Mouse (Mus musculus): ENCODE data around the gene Rcbtb2. TPM values are rescaled to one million over a fixed set of nuclear protein-coding genes. Genes with fewer than 3 reads are reported as not detected.
A peak's percentile ranks its signal among the peaks of the same experiment; 100 is the strongest.

The Rcbtb2 gene
- polyA plus RNA-seq, 1 experiment from 2014 or later = 62.2 TPM

DNA sequence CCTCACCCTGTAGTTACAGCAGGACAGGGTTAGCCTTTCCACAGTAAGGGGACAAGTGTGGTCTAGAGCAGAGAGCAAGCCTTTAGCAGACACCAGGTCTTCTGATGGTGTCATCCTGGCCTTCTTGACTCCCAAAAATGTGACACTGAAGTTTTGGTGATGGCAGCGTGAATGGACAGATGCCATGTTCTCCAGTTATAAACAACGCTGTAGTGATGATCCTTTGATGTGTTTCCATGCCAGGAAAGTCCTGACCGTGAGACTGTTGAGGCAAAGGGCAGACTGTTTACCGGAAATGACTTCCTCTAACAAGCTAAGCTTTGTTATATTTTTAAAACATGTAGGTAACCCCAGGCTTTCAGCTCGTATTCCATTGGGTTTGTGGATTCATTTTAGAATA, 17.0 kb downstream of the Rcbtb2 start:
- Histone ChIP-seq H3K27me3 (replicated peaks; ENCODE audit: control insufficient read depth, insufficient read depth, low read length) (no peaks in the 10 kb centered on the region), H3K9me3 (ENCODE audit: control insufficient read depth, low read length) (no peaks in the 10 kb centered on the region), H3K9ac (ENCODE audit: low read depth, low read length) (no peak overlapping the region), H3K4me3 (ENCODE audit: low read length) (no peak overlapping the region), H3K27ac (ENCODE audit: low read length) (no peak overlapping the region), H3K36me3 (ENCODE audit: control insufficient read depth, insufficient read depth, low read length) (no peaks in the 10 kb centered on the region), H3K4me1 (ENCODE audit: control insufficient read depth, insufficient read depth, low read length) (peaks cover 5% of the 10 kb centered on the region; the same call in 1 of the 2 replicates), H3K4me2 (ENCODE audit: low read depth, low read length) (no peak overlapping the region)
- WGBS = 71% methylated on average over 5 of the region's 5 CpGs
- ATAC-seq = no peak

DNA sequence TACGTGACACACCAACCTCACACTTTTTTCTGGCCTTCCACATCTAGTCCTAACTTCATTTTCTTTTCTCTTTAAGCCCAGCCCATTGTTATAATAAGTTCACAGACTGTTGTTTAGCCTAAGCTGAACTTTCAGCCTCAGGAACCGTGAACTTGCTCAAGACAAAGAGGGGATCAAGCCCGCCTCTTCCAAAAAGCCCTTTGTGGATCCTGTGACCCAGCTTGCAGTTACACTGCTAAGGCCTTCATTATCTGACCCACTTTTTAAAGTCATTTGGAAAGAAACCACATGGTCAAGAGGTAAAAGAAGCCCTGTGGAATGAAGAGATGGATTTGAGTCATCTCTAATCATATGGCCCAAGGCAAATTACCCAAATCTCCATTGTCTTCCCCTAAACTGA, 19.0 kb downstream of the Rcbtb2 start:
- no peak for ATAC-seq
- 76% methylated on average over 3 of the region's 3 CpGs for whole genome bisulfite sequencing
- H3K36me3 ChIP-seq (ENCODE audit: control insufficient read depth, insufficient read depth, low read length) = no peaks in the 10 kb centered on the region
- H3K9me3 ChIP-seq (ENCODE audit: control insufficient read depth, low read length) = no peaks in the 10 kb centered on the region
- H3K27me3 ChIP-seq (replicated peaks; ENCODE audit: control insufficient read depth, insufficient read depth, low read length) = no peaks in the 10 kb centered on the region
- H3K9ac ChIP-seq (ENCODE audit: low read depth, low read length) = no peak overlapping the region
- peaks cover 5% of the 10 kb centered on the region; the same call in 1 of the 2 replicates for H3K4me1 ChIP-seq (ENCODE audit: control insufficient read depth, insufficient read depth, low read length)
- H3K4me2 ChIP-seq (ENCODE audit: low read depth, low read length) = no peak overlapping the region
- H3K27ac ChIP-seq (ENCODE audit: low read length) = no peak overlapping the region
- H3K4me3 ChIP-seq (ENCODE audit: low read length) = no peak overlapping the region

DNA sequence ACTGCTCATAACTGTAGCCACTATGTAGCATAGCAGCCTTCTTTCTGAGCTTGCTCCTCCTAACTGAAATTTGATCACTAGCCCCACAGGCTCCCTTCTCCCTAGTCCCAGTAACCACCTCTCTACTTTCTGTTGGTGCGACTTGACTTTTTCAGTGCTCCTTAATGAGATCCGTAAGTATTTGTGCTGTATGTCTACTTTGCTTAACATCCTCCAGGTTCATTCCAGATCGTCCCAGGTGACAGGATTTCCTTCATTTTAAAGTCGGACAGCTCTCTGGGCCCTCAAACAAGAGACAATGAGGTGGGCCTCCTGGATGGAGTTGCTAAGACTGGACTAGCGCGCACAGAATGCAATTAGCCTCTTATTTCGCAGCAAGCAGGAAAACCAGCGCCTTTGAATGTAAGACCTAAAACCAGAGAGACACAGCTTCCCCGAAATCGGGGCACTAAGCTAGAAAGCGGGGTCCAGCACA, 19.6 kb downstream of the Rcbtb2 start:
- Histone ChIP-seq H3K4me3 (ENCODE audit: low read length) (peak overlapping the region; percentile 54), H3K36me3 (ENCODE audit: control insufficient read depth, insufficient read depth, low read length) (no peaks in the 10 kb centered on the region), H3K9ac (ENCODE audit: low read depth, low read length) (peak overlapping the region; percentile 96), H3K4me2 (ENCODE audit: low read depth, low read length) (peak overlapping the region; percentile 90), H3K27ac (ENCODE audit: low read length) (peak overlapping the region; percentile 90), H3K27me3 (replicated peaks; ENCODE audit: control insufficient read depth, insufficient read depth, low read length) (no peaks in the 10 kb centered on the region), H3K4me1 (ENCODE audit: control insufficient read depth, insufficient read depth, low read length) (peaks cover 5% of the 10 kb centered on the region; the same call in 1 of the 2 replicates), H3K9me3 (ENCODE audit: control insufficient read depth, low read length) (no peaks in the 10 kb centered on the region)
- 1% methylated on average over 11 of the region's 11 CpGs for WGBS
- ATAC-seq = peak; percentile 30

DNA sequence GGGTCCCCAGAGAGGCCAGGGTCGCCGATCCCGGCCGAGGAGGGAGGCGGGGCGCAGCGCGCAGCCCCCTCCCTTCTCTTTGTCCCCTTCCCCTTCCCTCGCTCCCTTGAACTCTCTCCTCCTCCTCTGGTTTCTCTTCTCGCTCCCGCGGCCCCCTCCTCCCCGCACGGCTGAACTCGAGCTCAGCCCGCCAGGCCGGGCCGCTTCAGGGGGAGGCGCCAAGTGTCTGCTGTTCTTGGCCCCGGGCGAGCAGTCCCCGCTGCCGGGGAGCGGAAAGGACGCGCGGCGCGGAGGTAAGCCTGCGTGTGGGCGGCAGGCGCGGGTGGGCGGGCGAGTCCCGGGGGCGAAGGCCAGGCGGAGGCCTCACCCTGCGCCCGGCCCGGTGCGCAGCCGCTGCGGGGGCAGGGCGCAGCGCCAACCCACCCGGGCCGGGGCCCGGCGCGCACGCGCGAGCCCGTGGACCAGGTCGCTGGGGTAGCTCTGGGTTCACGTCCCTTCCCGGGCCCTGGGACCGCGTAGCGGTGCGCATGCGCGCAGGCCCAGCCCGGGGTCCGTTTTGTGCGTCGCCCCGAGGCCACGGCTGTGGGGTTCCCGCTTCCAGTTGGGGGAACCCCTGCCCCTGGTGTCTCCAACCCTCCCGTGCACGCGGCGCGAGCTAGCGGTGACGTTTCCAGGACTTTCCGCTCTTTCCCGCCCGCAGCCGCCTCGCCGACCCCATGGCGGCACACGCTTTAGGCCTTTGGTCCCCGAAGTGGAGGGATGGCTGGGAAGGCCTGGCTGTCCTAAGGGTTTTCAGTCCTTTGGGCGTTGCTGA, 20.3 kb downstream of the Rcbtb2 start:
- WGBS = under 1% methylated on average over 88 of the region's 88 CpGs
- Histone ChIP-seq H3K4me3 (ENCODE audit: low read length) (peak overlapping the region; percentile 54), H3K4me2 (ENCODE audit: low read depth, low read length) (peak overlapping the region; percentile 90), H3K27ac (ENCODE audit: low read length) (peak overlapping the region; percentile 90), H3K27me3 (replicated peaks; ENCODE audit: control insufficient read depth, insufficient read depth, low read length) (no peaks in the 10 kb centered on the region), H3K4me1 (ENCODE audit: control insufficient read depth, insufficient read depth, low read length) (peaks cover 5% of the 10 kb centered on the region; the same call in 1 of the 2 replicates), H3K36me3 (ENCODE audit: control insufficient read depth, insufficient read depth, low read length) (no peaks in the 10 kb centered on the region), H3K9ac (ENCODE audit: low read depth, low read length) (peak overlapping the region; percentile 96), H3K9me3 (ENCODE audit: control insufficient read depth, low read length) (no peaks in the 10 kb centered on the region)
- peak; percentile 94 for ATAC-seq

DNA sequence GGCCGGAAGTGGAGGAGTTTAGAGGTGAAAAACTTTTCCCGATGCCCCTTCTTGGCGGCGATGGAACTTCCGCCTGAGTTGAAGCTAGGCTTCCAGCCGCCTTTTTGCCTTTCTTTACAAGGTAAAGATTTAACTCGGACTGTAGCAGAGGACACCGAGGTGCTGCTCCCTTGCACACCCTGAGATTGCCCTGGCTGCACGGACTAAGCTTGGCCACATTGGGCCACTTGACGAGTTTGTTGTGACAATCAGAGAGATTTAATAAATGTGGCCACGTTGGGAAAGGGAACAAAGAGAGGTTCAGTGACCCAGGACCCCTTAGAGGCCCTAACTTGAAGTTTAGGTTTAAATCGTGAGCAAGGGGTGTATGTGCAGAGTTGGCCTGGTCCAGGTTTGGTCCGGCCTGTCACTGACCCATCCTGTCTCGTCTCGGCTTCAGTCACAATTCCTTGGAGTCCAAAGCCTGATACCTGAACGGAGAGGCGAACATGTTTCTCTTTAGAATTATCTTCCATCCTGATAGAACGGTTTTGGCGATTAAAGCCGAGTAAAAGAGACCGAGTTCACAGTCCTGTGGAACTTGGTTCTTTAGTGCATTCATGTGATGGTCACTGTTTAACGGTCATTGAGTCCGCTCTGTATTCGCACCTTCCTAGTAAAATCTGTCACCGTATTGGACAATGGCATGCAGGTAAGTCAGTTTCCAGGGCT, 21.0 kb downstream of the Rcbtb2 start:
- Histone ChIP-seq H3K4me2 (ENCODE audit: low read depth, low read length) (peak overlapping the region; percentile 90), H3K9ac (ENCODE audit: low read depth, low read length) (peak overlapping the region; percentile 96), H3K27ac (ENCODE audit: low read length) (peak overlapping the region; percentile 90), H3K4me3 (ENCODE audit: low read length) (peak overlapping the region; percentile 54), H3K4me1 (ENCODE audit: control insufficient read depth, insufficient read depth, low read length) (peaks cover 5% of the 10 kb centered on the region; the same call in 1 of the 2 replicates), H3K27me3 (replicated peaks; ENCODE audit: control insufficient read depth, insufficient read depth, low read length) (no peaks in the 10 kb centered on the region), H3K36me3 (ENCODE audit: control insufficient read depth, insufficient read depth, low read length) (no peaks in the 10 kb centered on the region), H3K9me3 (ENCODE audit: control insufficient read depth, low read length) (no peaks in the 10 kb centered on the region)
- 33% methylated on average over 25 of the region's 25 CpGs for WGBS
- peak; percentile 27; the same call in 1 of the 2 replicates for ATAC-seq

DNA sequence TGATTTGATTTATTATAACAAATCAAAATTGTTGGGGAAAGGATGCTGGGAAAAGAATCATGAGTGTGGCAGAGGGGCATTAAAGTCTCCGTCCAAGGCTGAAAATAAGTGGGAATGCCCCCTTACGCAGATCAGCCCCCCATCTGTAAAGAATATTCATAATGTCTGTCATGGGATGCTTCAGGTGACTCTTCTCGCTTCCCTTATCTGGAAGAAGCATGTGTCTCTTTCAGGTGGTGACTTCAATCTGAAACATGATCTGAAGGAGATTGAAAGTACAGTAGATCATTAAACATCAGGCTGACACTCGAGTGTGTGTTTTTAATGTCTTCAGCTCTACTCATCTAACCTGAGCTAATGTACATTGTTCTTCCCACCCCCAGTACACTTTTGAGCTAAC, 22.7 kb downstream of the Rcbtb2 start:
- Histone ChIP-seq H3K4me1 (ENCODE audit: control insufficient read depth, insufficient read depth, low read length) (peaks cover 5% of the 10 kb centered on the region; the same call in 1 of the 2 replicates), H3K27me3 (replicated peaks; ENCODE audit: control insufficient read depth, insufficient read depth, low read length) (no peaks in the 10 kb centered on the region), H3K4me3 (ENCODE audit: low read length) (no peak overlapping the region), H3K36me3 (ENCODE audit: control insufficient read depth, insufficient read depth, low read length) (no peaks in the 10 kb centered on the region), H3K9me3 (ENCODE audit: control insufficient read depth, low read length) (no peaks in the 10 kb centered on the region), H3K9ac (ENCODE audit: low read depth, low read length) (no peak overlapping the region), H3K4me2 (ENCODE audit: low read depth, low read length) (no peak overlapping the region), H3K27ac (ENCODE audit: low read length) (no peak overlapping the region)
- WGBS = 92% methylated on average over 4 of the region's 4 CpGs
- no peak for ATAC-seq

DNA sequence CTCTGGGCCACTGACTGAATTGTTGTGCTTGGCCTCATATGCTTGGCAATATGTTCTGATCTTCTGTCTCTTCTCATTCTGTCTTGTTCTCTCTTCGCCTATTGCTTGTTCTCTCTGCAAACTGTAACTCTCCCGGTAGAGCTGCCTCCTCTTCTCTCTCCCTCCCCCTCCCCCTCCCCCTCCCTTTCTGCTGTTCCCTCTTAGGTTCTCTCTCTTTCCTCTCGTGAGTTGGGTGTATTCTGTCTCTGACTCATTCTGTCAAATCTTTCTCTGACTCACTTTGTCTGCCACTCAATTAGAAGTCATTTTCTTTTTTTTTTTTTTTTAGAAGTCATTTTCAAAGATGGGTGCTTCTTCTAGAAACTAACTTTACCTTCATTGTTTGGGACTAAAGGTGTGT, 23.9 kb downstream of the Rcbtb2 start:
- no peak for ATAC-seq
- Histone ChIP-seq H3K27me3 (replicated peaks; ENCODE audit: control insufficient read depth, insufficient read depth, low read length) (no peaks in the 10 kb centered on the region), H3K4me1 (ENCODE audit: control insufficient read depth, insufficient read depth, low read length) (peaks cover 5% of the 10 kb centered on the region; the same call in 1 of the 2 replicates), H3K4me3 (ENCODE audit: low read length) (no peak overlapping the region), H3K36me3 (ENCODE audit: control insufficient read depth, insufficient read depth, low read length) (no peaks in the 10 kb centered on the region), H3K9ac (ENCODE audit: low read depth, low read length) (no peak overlapping the region), H3K4me2 (ENCODE audit: low read depth, low read length) (no peak overlapping the region), H3K9me3 (ENCODE audit: control insufficient read depth, low read length) (no peaks in the 10 kb centered on the region), H3K27ac (ENCODE audit: low read length) (no peak overlapping the region)
- 63% methylated on average over 3 of the region's 3 CpGs for WGBS

DNA sequence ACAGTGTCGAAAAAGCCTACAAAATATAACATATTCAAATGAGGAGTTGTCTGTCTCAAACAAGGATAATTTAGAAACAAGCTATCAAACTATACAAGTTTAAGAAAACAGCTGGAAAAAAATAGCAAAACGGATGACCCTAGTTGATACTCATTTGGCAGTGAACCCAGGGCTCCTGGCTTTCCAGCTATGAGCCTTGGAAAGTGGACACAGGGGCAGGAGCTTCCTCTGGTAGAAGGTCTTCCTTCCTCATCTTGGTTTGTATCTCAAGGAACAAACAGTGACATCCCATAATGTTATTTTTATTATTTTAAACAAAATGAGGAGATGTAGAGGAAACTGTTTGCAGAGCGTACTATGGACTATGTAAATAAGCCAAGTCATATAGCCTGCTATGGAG, 25.3 kb downstream of the Rcbtb2 start:
- Histone ChIP-seq H3K9me3 (ENCODE audit: control insufficient read depth, low read length) (no peaks in the 10 kb centered on the region), H3K4me3 (ENCODE audit: low read length) (no peak overlapping the region), H3K4me1 (ENCODE audit: control insufficient read depth, insufficient read depth, low read length) (peaks cover 5% of the 10 kb centered on the region; the same call in 1 of the 2 replicates), H3K27me3 (replicated peaks; ENCODE audit: control insufficient read depth, insufficient read depth, low read length) (no peaks in the 10 kb centered on the region), H3K36me3 (ENCODE audit: control insufficient read depth, insufficient read depth, low read length) (no peaks in the 10 kb centered on the region), H3K27ac (ENCODE audit: low read length) (no peak overlapping the region), H3K4me2 (ENCODE audit: low read depth, low read length) (no peak overlapping the region), H3K9ac (ENCODE audit: low read depth, low read length) (no peak overlapping the region)
- ATAC-seq = no peak
- 71% methylated on average over 3 of the region's 3 CpGs for WGBS

DNA sequence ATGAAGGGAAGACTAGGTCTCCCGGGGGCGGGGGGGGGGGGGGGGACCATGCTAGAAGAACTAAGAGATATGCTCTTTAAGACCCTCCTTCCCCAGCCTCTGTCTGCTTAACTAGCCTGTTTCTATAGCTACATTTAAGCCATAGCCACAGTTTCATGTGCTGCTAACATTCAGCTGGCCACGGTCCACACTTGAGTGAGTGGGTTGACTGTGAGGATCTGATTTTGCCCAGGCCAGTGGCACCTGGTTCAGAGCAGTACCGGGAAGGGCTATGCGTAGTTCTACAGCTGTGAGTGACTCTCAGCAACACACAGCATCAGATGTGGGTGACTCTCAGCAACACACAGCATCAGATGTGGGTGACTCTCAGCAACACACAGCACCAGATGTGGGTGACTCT, 38.5 kb downstream of the Rcbtb2 start:
- Histone ChIP-seq H3K27ac (ENCODE audit: low read length) (no peak overlapping the region), H3K9ac (ENCODE audit: low read depth, low read length) (no peak overlapping the region), H3K27me3 (replicated peaks; ENCODE audit: control insufficient read depth, insufficient read depth, low read length) (no peaks in the 10 kb centered on the region), H3K36me3 (ENCODE audit: control insufficient read depth, insufficient read depth, low read length) (peaks cover 4% of the 10 kb centered on the region; the same call in 1 of the 2 replicates), H3K4me2 (ENCODE audit: low read depth, low read length) (no peak overlapping the region), H3K4me1 (ENCODE audit: control insufficient read depth, insufficient read depth, low read length) (no peaks in the 10 kb centered on the region), H3K9me3 (ENCODE audit: control insufficient read depth, low read length) (no peaks in the 10 kb centered on the region), H3K4me3 (ENCODE audit: low read length) (no peak overlapping the region)
- 93% methylated on average over 5 of the region's 5 CpGs for WGBS
- ATAC-seq = no peak

Measured in intestine, embryonic 16.5 days (tissue).